Mouse (Mus musculus): ENCODE measurements around the gene Ddx3y. TPM values are rescaled to one million over a fixed set of nuclear protein-coding genes. Genes with fewer than 3 reads are reported as not detected.

Ddx3y gene
- not detected in 2 replicates for polyA plus RNA-seq (2012; ENCODE audit: insufficient read depth, insufficient read length, low replicate concordance, missing spikeins)

DNA sequence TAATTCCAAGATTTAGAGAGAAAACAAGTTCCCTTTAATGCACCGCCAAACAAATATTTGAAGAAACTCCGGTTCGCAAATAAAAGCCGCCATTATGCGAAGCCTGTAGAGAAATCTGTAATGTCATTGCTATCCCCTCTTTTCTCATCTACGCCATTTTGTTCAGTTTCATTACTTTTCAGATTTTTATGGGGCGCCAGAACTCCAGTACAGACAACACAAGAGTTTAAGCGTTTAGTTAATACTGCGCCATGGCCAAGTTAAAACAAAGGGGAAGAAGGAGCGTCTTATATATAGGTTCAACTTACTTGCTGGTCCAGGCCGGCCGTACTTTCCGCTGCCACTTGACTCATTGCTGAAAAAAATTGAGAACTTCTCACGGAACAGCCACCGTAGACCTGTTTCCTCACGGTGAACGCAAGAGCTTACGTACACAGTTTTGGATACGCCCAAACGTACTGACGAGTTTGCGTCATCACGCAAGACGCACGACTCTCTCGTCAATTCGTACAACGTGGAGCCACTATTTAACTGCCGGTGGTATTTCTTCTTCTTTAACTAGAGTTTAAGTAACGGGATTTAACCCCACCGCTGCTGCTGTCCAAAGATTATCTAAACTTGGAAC lies at the start of gene Ddx3y:
TSS of gene Ddx3y (minus strand) at position 459 of the 625 bp plus-strand sequence.
- H3K27ac ChIP-seq (ENCODE audit: insufficient read depth, low read depth, low read length), result peak within 1 kb of the TSS; percentile 78
- no peak for TF ChIP-seq CTCF (IDR thresholded peaks at IDR 0.05; ENCODE audit: insufficient read depth, low read depth, low read length)
- TF ChIP-seq POLR2A (IDR thresholded peaks at IDR 0.05; ENCODE audit: insufficient read depth, low read depth, low read length), result no peak
- no peaks in the 10 kb centered on the region for H3K4me1 ChIP-seq (ENCODE audit: control insufficient read depth, insufficient read depth, low read length)
- H3K4me3 ChIP-seq (ENCODE audit: insufficient read depth, low read depth, low read length), result peak within 1 kb of the TSS; percentile 51
- 4% methylated on average over 31 of the region's 31 CpGs for WGBS

DNA sequence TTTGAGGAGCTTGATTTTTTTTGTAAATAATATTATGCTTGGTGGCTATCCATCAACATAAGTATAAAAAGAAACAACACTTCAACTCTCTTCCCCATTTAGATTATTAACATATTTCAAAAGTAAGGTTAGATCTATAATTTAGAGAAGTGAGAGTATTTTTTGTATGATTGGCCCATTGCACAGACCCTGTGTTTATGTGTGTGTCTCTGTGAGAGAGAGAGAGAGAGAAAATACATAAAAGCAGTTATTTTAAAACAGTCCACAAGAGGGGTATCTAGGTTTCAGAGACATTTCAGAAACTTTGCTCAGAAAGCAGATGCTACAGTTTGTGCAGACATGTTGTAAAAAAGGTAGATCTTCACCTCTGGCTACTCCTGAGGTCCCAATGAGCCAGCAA lies 7.3 kb upstream of the Ddx3y start:
- no peak for TF ChIP-seq CTCF (IDR thresholded peaks at IDR 0.05; ENCODE audit: insufficient read depth, low read depth, low read length)
- no peak for TF ChIP-seq POLR2A (IDR thresholded peaks at IDR 0.05; ENCODE audit: insufficient read depth, low read depth, low read length)
- no peak overlapping the region for H3K4me3 ChIP-seq (ENCODE audit: insufficient read depth, low read depth, low read length)
- H3K27ac ChIP-seq (ENCODE audit: insufficient read depth, low read depth, low read length), result no peak overlapping the region
- H3K4me1 ChIP-seq (ENCODE audit: control insufficient read depth, insufficient read depth, low read length), result no peaks in the 10 kb centered on the region

DNA sequence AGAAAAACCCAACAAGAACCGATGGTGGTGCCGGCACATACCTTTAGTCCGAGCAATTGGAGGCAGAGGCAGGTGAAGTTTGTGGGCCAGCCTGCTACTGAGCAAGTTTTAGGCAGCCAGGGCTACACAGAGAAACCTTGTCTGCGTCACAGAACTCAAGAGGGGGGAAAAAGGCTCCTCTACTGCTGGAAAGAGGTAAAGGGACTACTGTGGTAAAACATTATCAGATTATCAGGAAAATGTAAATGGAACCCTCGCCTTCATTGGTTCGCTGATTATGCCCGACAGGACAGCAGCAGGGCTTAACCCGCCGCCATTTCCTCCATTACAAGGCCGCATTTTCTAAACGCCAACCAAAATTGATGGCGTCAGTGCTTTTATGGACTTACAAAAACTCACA lies 694 bp downstream of the Ddx3y start:
- TF ChIP-seq CTCF (IDR thresholded peaks at IDR 0.05; ENCODE audit: insufficient read depth, low read depth, low read length) (no peak), POLR2A (IDR thresholded peaks at IDR 0.05; ENCODE audit: insufficient read depth, low read depth, low read length) (no peak)
- 2% methylated on average over 12 of the region's 12 CpGs for WGBS
- no peaks in the 10 kb centered on the region for H3K4me1 ChIP-seq (ENCODE audit: control insufficient read depth, insufficient read depth, low read length)
- peak overlapping the region; percentile 78 for H3K27ac ChIP-seq (ENCODE audit: insufficient read depth, low read depth, low read length)
- H3K4me3 ChIP-seq (ENCODE audit: insufficient read depth, low read depth, low read length), result peak overlapping the region; percentile 51

DNA sequence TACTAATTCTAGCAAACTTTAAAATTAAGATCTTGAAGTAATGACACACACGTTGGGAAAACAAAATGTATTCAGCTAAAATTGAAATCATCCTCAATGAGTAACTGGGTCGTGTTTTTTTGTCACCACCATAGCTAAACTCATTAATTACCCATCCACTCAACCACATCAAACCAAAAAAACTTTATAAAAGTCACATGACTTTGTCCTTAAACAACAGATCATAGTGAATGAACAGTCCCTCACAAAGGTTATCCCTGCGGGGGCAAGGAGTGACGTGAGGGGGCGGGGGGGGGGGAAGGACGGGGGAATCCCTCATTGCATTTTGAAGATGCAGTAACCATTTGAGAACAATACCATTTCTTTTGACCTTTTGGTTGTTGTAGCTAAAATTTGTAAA lies 40.3 kb downstream of the Ddx3y start:
- Histone ChIP-seq H3K4me3 (ENCODE audit: insufficient read depth, low read depth, low read length) (no peak overlapping the region), H3K27ac (ENCODE audit: insufficient read depth, low read depth, low read length) (no peak overlapping the region), H3K4me1 (ENCODE audit: control insufficient read depth, insufficient read depth, low read length) (no peaks in the 10 kb centered on the region)
- 30% methylated on average over 6 of the region's 6 CpGs for WGBS
- TF ChIP-seq CTCF (IDR thresholded peaks at IDR 0.05; ENCODE audit: insufficient read depth, low read depth, low read length), result no peak
- no peak for TF ChIP-seq POLR2A (IDR thresholded peaks at IDR 0.05; ENCODE audit: insufficient read depth, low read depth, low read length)

DNA sequence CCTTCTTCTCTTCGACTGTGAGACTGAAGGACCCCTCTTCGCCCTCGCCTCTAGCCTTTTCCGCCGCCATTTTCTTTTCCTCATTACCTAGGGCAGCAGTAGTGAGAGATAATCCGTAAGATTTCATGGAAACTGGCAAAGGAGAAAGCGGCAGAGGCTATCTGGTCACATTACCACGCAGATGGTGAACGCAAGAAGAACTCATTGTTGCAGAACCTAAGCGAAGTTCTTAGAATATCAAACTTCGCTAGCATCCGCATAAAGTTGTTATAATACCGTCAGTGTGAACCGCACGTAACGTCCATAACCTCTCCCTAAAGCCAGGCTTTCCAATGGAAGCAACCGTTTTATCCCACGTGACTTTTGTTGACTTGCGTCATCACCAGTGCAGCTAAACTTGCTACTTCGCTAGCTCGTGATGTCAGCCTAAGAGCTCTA lies 41.0 kb downstream of the Ddx3y start, which contains the start of gene Uty:
TSS of gene Uty (minus strand) at position 334 of the 438 bp plus-strand sequence.
- 1% methylated on average over 20 of the region's 21 CpGs for WGBS
- TF ChIP-seq POLR2A (IDR thresholded peaks at IDR 0.05; ENCODE audit: insufficient read depth, low read depth, low read length), result no peak
- TF ChIP-seq CTCF (IDR thresholded peaks at IDR 0.05; ENCODE audit: insufficient read depth, low read depth, low read length), result no peak

DNA sequence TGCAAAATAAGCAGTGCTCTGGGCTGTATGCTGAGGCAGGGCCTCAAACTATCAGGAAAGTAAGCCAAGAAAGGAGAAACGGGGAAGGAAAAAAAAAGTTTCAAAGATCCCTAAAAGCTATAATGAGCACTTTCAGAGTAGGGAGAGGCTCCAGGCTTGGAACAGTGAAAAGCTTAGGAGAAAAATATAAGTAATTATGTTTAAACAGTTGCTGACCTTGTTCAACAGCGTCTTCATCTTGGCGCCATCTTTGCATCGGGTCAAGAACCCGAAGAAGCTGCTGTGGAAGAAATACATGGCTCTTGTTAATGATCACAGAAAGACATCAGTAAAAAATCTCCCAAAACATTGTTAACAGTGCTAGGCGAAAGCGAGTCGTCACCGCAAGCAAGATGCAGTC lies 41.5 kb downstream of the Ddx3y start:
- Histone ChIP-seq H3K4me1 (ENCODE audit: control insufficient read depth, insufficient read depth, low read length) (no peaks in the 10 kb centered on the region), H3K4me3 (ENCODE audit: insufficient read depth, low read depth, low read length) (peak overlapping the region; percentile 69), H3K27ac (ENCODE audit: insufficient read depth, low read depth, low read length) (peak overlapping the region; percentile 64)
- TF ChIP-seq CTCF (IDR thresholded peaks at IDR 0.05; ENCODE audit: insufficient read depth, low read depth, low read length) (no peak), POLR2A (IDR thresholded peaks at IDR 0.05; ENCODE audit: insufficient read depth, low read depth, low read length) (no peak)
- 0% methylated on average over 9 of the region's 9 CpGs for WGBS

More for the DNA sequence above, 41.0 kb downstream of the Ddx3y start, which contains the start of gene Uty:
- Histone ChIP-seq H3K4me3 (ENCODE audit: insufficient read depth, low read depth, low read length) (peak within 1 kb of the TSS; percentile 69), H3K27ac (ENCODE audit: insufficient read depth, low read depth, low read length) (peak within 1 kb of the TSS; percentile 64), H3K4me1 (ENCODE audit: control insufficient read depth, insufficient read depth, low read length) (no peaks in the 10 kb centered on the region)

DNA sequence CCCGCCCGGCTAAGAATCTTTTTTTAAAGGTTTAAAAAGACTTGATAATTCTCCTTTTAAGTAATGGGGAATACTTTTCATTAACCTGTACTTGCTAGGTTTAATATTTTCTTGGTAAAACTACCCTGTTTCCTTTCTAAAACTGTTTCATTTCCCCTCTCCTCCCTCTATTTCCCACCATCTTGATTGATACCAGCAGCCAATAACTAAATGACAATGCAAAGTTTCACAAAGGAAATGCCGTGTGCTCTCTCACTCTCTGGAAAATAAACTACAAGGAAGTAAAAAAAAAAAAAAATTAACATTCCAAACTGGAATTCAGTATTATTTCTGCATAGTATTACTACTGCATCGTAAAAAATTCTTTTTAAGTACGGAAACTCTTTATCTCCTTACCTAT lies 42.0 kb downstream of the Ddx3y start:
- Histone ChIP-seq H3K4me1 (ENCODE audit: control insufficient read depth, insufficient read depth, low read length) (no peaks in the 10 kb centered on the region), H3K4me3 (ENCODE audit: insufficient read depth, low read depth, low read length) (no peak overlapping the region), H3K27ac (ENCODE audit: insufficient read depth, low read depth, low read length) (no peak overlapping the region)
- TF ChIP-seq CTCF (IDR thresholded peaks at IDR 0.05; ENCODE audit: insufficient read depth, low read depth, low read length) (no peak), POLR2A (IDR thresholded peaks at IDR 0.05; ENCODE audit: insufficient read depth, low read depth, low read length) (no peak)
- WGBS, result 57% methylated on average over 5 of the region's 5 CpGs

DNA sequence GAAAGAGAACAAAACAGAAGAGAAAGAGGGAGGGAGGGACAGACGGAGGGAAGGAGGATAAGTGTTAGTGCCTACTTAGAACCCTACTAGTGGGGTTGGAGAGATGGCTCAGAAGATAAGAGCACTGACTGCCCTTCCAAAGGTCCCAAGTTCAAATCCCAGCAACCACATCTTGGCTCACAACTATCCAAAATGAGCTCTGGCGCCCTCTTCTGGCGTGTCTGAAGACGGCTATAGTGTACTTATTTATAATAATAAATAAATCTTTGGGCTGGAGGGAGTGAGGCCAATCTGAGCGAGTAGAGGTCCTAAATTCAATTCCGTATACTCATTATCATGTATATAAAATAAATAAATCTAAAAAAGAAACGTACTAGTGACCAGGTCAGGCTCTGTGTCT lies 66.4 kb downstream of the Ddx3y start:
- 85% methylated on average over 7 of the region's 7 CpGs for WGBS
- Histone ChIP-seq H3K4me1 (ENCODE audit: control insufficient read depth, insufficient read depth, low read length) (no peaks in the 10 kb centered on the region), H3K27ac (ENCODE audit: insufficient read depth, low read depth, low read length) (no peak overlapping the region), H3K4me3 (ENCODE audit: insufficient read depth, low read depth, low read length) (no peak overlapping the region)
- TF ChIP-seq POLR2A (IDR thresholded peaks at IDR 0.05; ENCODE audit: insufficient read depth, low read depth, low read length) (no peak), CTCF (IDR thresholded peaks at IDR 0.05; ENCODE audit: insufficient read depth, low read depth, low read length) (no peak)

Other genes with a start within 250 kb of the Ddx3y start
- gene Uty, start 40.9 kb downstream of the Ddx3y start, polyA plus RNA-seq (2012; ENCODE audit: insufficient read depth, insufficient read length, low replicate concordance, missing spikeins), result not detected in 2 replicates
- not detected in 2 replicates for gene Usp9y, start 173.2 kb upstream of the Ddx3y start, polyA plus RNA-seq (2012; ENCODE audit: insufficient read depth, insufficient read length, low replicate concordance, missing spikeins)

Measured in olfactory bulb, adult 2 months (tissue).